Mouse (Mus musculus) liver, embryonic 14.5 days (tissue): Measurements from ENCODE around the gene Smg6.

ENCODE experiments used
- CTCF ChIP-seq: IDR thresholded peaks from 2 replicates; pipeline ENCODE4 v1.5.1; 2016; ENCODE audit warnings: antibody characterized with exemption, low read depth, control low read depth
- EP300 ChIP-seq: IDR thresholded peaks from 2 replicates; pipeline ENCODE4 v1.6.1; 2016; ENCODE audit warnings: antibody characterized with exemption, low read depth

- TF ChIP-seq CTCF: no peak
- TF ChIP-seq EP300: no peak
Observed at GRCm38 (mm10) chr11:74991290-74991689, 65.7 kb downstream of the Smg6 start.
